Mouse (Mus musculus): ENCODE results near the gene Tenm3. TPM values are rescaled to one million over a fixed set of nuclear protein-coding genes. Genes with fewer than 3 reads are reported as not detected.

The Tenm3 gene
- polyA plus RNA-seq, 1 experiment from 2014 or later, result 57.1 TPM

DNA sequence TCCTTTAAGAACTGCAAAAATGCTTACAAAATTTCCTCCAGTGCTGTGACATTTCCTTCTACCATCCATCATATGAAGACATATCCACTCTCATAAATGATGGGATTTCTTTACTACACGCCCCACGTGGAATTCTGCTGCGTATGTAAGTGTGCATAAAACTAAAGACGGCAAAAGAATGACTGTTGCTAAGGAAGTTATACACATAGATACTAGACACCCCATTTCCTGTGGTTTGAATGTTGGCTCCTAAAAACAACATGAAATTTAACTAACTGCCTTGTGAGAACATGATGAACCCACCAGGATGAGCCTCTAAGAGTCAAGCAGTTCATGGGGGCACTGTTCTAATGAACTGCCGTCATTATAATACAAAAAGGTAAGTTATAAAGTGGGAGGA is 312.0 kb downstream of the Tenm3 start:
- no peak overlapping the region for H3K27ac ChIP-seq
- H3K4me3 ChIP-seq (replicated peaks), result no peak overlapping the region
- no peaks in the 10 kb centered on the region for H3K27me3 ChIP-seq
- ATAC-seq, result no peak
- WGBS, result 93% methylated on average over 5 of the region's 5 CpGs
- H3K36me3 ChIP-seq, result no peaks in the 10 kb centered on the region
- H3K9me3 ChIP-seq, result no peaks in the 10 kb centered on the region
- no peak overlapping the region for H3K4me2 ChIP-seq (replicated peaks)
- no peak overlapping the region for H3K9ac ChIP-seq (replicated peaks)
- H3K4me1 ChIP-seq (replicated peaks), result no peaks in the 10 kb centered on the region

DNA sequence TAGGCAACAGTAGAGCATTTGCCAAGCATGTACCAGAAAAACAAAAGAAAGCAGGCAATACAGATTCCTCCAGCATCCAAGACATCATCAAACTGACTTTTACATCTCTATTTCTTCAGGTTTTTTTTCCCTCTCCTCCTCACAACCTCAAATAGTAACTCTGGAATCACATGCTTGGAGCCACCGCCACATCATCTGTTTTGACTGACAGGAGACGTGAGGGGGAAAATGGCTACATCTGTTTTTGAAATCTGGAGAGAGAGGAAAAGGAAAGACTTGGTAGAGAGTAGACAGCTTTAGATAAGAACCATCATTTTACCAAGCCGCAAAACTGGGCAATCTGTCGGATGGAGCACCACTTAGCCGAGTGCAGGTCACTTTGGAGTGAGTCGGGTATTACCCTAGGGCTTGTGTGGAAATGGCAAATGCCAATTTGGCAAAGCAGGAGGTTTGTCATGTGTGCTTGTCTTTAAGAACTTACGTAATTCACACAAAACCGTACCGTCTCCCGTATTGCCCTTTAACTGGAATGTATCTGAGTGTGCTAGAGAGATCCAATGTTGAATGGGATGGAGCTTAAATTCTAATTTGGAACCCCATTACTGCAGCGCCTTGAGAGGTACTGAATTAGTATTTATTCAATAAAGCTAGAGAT is 312.7 kb downstream of the Tenm3 start:
- ATAC-seq, result no peak
- Histone ChIP-seq H3K4me3 (replicated peaks) (no peak overlapping the region), H3K9me3 (no peaks in the 10 kb centered on the region), H3K27me3 (no peaks in the 10 kb centered on the region), H3K9ac (replicated peaks) (no peak overlapping the region), H3K27ac (no peak overlapping the region), H3K4me1 (replicated peaks) (no peaks in the 10 kb centered on the region), H3K4me2 (replicated peaks) (no peak overlapping the region), H3K36me3 (no peaks in the 10 kb centered on the region)
- 93% methylated on average over 11 of the region's 11 CpGs for WGBS

DNA sequence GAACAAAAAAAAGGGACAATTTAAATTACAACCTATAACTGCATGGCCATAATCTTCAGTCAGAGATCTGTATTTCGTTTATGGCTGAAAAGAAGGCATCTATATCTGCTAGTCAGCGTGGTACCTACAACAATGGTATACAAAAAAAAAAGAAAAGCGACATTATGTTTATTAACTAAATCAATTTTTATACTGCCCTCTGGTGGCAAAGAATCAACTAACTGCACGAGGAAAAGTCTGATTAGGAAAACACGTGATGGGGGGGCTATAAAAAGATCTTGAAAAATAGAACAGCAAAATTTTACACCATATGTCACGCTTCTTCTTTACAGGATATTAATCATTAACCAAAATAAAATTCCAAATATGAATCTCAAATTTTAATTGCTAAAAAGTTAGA is 316.3 kb downstream of the Tenm3 start:
- no peak overlapping the region for H3K4me3 ChIP-seq (replicated peaks)
- H3K27me3 ChIP-seq, result no peaks in the 10 kb centered on the region
- H3K27ac ChIP-seq, result no peak overlapping the region
- H3K36me3 ChIP-seq, result no peaks in the 10 kb centered on the region
- no peaks in the 10 kb centered on the region for H3K9me3 ChIP-seq
- no peaks in the 10 kb centered on the region for H3K4me1 ChIP-seq (replicated peaks)
- 32% methylated on average over 6 of the region's 6 CpGs for WGBS
- ATAC-seq, result no peak
- no peak overlapping the region for H3K9ac ChIP-seq (replicated peaks)
- H3K4me2 ChIP-seq (replicated peaks), result no peak overlapping the region

DNA sequence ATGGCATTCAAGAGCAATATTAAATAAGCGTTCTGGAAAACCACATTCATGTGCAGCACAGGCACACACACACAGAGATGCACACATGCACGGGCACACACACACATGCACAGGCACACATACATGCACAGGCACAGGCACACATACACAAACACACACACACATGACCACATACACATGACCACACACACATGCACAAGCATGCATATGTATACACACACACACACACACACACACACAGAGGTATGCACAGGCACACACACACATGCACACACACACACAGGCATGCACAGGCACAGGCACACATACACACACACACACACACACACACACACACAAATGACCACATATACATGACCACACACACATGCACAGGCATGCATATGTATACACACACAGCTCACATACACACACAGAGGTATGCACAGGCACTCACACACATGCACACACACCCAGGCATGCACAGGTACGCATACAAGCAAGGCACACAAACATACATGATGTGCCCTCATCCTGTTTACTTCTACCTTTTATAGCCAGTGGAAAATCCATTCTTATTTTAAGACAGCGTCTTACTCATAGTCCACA is 321.1 kb downstream of the Tenm3 start:
- Histone ChIP-seq H3K4me2 (replicated peaks) (no peak overlapping the region), H3K27ac (0 out of 2 replicates have a peak overlapping the region, but pooled peaks have one; percentile 10), H3K36me3 (0 out of 2 replicates have a peak, but pooled peaks cover 2% of the 10 kb centered on the region), H3K27me3 (no peaks in the 10 kb centered on the region), H3K4me1 (replicated peaks) (no peaks in the 10 kb centered on the region), H3K9me3 (no peaks in the 10 kb centered on the region), H3K9ac (replicated peaks) (no peak overlapping the region), H3K4me3 (replicated peaks) (no peak overlapping the region)
- WGBS, result 98% methylated on average over 4 of the region's 4 CpGs
- ATAC-seq, result peak; percentile 60; the same call in 1 of the 2 replicates

DNA sequence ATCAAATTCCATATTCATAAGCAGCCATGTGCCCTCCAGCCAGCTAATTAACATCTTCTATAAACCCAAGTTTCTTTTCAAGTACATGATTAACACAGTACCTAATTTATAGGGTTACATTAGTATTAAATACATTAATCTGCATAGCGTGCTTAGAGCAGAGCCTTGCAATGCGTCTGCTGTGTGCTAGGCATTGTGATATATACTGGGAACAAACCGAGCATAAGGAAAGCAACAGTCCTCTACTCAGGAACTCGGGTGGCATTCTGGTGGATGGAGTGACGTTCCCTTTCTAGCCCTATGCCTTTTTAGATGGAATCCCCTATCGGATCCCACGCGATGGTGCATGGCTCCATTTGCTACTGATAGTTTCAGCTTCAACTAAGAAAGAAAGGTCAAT is 321.7 kb downstream of the Tenm3 start:
- Histone ChIP-seq H3K4me3 (replicated peaks) (no peak overlapping the region), H3K36me3 (0 out of 2 replicates have a peak, but pooled peaks cover 2% of the 10 kb centered on the region), H3K4me1 (replicated peaks) (no peaks in the 10 kb centered on the region), H3K9ac (replicated peaks) (no peak overlapping the region), H3K27me3 (no peaks in the 10 kb centered on the region), H3K27ac (peak overlapping the region; percentile 10; the same call in 1 of the 2 replicates), H3K9me3 (no peaks in the 10 kb centered on the region), H3K4me2 (replicated peaks) (no peak overlapping the region)
- 77% methylated on average over 8 of the region's 8 CpGs for WGBS
- ATAC-seq, result peak; percentile 40; the same call in 1 of the 2 replicates

DNA sequence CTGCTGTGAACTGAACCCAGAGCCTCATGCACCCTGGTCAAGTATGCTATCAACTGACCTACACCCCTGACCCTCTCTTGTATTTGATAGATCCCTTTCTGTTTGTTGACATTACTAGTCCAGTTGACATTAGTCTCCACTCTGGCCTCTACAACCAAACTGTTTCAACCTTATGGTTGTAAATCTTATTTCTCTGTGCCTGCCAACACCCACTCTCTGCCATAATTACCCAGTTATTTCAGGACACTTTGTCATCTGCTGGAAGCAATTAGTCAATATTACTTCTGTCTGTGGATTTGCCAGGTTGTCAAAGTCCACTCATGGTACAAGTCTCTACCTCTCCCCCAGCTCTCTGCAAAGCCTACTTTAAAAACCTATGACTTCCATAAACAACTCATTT is 326.3 kb downstream of the Tenm3 start:
- no peak overlapping the region for H3K4me2 ChIP-seq (replicated peaks)
- ATAC-seq, result no peak
- no peak overlapping the region for H3K9ac ChIP-seq (replicated peaks)
- no peaks in the 10 kb centered on the region for H3K4me1 ChIP-seq (replicated peaks)
- no peak overlapping the region for H3K27ac ChIP-seq
- H3K36me3 ChIP-seq, result 0 out of 2 replicates have a peak, but pooled peaks cover 2% of the 10 kb centered on the region
- no peaks in the 10 kb centered on the region for H3K9me3 ChIP-seq
- H3K27me3 ChIP-seq, result no peaks in the 10 kb centered on the region
- no peak overlapping the region for H3K4me3 ChIP-seq (replicated peaks)

DNA sequence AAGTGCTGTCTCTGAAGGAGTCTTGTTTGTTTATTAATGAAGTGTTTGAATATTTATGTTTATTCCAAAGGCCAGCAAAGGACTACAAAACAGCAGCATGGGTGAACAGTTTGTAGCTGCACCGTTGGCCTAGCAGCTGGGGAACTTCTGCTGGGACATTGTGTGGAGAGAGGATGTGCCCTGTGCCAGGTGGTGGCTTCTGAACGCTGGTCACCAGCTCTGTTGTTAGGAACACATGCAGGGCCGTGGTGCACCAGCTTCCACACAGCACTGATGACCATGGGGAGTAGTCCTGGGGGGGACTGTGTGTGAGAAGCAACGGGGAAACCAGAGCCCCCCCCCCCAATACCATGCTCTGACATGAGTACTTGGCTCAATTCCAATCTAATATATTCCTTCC is 329.5 kb downstream of the Tenm3 start:
- Histone ChIP-seq H3K36me3 (0 out of 2 replicates have a peak, but pooled peaks cover under 1% of the 10 kb centered on the region), H3K4me2 (replicated peaks) (no peak overlapping the region), H3K4me3 (replicated peaks) (no peak overlapping the region), H3K9me3 (0 out of 2 replicates have a peak, but pooled peaks cover 6% of the 10 kb centered on the region), H3K4me1 (replicated peaks) (peaks cover 7% of the 10 kb centered on the region), H3K27ac (no peak overlapping the region), H3K9ac (replicated peaks) (no peak overlapping the region), H3K27me3 (no peaks in the 10 kb centered on the region)
- WGBS, result 89% methylated on average over 4 of the region's 4 CpGs
- ATAC-seq, result no peak

DNA sequence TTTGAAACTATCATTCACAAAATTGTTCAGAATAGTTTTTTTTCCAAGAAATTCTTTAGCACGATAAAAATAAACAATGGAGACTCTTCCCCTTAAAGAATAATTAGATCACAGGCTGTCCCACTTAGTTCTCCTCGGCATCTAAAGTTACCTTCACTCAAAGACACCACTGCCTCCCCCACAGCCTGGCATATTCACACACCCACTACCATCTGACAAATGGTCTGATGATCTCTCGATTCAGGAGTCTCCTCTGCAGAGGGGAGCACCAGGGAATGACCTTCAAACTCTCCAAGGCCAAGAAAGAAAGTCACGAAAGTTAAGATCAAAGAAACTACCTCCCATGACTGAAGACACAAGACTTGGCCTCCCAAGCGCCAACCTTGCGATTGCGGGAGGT is 329.9 kb downstream of the Tenm3 start:
- no peak overlapping the region for H3K27ac ChIP-seq
- no peak for ATAC-seq
- peaks cover 11% of the 10 kb centered on the region for H3K4me1 ChIP-seq (replicated peaks)
- no peaks in the 10 kb centered on the region for H3K27me3 ChIP-seq
- WGBS, result 92% methylated on average over 7 of the region's 7 CpGs
- no peak overlapping the region for H3K4me3 ChIP-seq (replicated peaks)
- H3K9ac ChIP-seq (replicated peaks), result no peak overlapping the region
- H3K9me3 ChIP-seq, result 0 out of 2 replicates have a peak, but pooled peaks cover 6% of the 10 kb centered on the region
- no peaks in the 10 kb centered on the region for H3K36me3 ChIP-seq
- no peak overlapping the region for H3K4me2 ChIP-seq (replicated peaks)

DNA sequence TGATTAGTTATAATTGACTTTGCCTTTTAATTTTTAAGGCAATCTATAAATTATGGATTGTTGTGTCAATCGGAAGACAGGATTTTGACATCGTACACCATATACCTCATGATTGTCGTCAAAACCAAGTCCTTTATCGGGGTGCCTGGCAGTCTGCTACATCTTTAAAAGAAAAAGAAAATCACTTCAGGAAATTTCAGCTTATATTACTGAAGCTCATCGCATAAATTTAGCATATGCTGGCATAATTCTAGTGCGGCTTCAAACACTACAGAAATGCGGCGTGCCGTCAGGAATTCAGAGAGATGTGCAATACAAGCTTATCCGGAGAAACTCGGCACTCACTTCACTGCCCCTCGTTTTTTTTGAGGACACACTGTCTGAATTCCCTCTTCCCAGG is 332.2 kb downstream of the Tenm3 start:
- no peaks in the 10 kb centered on the region for H3K36me3 ChIP-seq

DNA sequence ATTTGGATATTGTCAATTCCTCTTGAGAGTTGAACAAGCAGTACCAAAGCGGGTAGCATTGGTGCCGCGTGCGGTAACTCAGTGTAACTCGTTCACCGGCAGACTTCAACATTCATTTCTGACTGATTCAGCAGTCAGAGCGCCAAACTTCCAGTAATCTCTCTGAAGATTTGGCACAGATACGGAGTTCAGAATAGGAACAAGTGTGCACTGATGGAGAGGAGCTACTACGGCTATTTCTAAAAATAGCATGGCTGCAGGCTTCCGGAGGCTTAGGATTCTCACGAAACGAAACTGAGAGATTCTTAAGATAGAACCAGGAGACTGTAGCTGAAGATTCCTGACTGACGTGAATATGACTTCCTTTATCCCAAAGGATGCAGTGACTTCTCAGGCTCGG is 332.6 kb downstream of the Tenm3 start:
- H3K27ac ChIP-seq, result no peak overlapping the region
- H3K27me3 ChIP-seq, result no peaks in the 10 kb centered on the region
- H3K4me3 ChIP-seq (replicated peaks), result no peak overlapping the region
- H3K4me2 ChIP-seq (replicated peaks), result no peak overlapping the region
- 0 out of 2 replicates have a peak, but pooled peaks cover 6% of the 10 kb centered on the region for H3K9me3 ChIP-seq
- H3K4me1 ChIP-seq (replicated peaks), result peaks cover 24% of the 10 kb centered on the region
- H3K9ac ChIP-seq (replicated peaks), result no peak overlapping the region
- ATAC-seq, result no peak
- 89% methylated on average over 14 of the region's 14 CpGs for WGBS
- H3K36me3 ChIP-seq, result no peaks in the 10 kb centered on the region

More for the DNA sequence above, 332.2 kb downstream of the Tenm3 start:
- Histone ChIP-seq H3K4me3 (replicated peaks) (no peak overlapping the region), H3K27me3 (no peaks in the 10 kb centered on the region), H3K4me1 (replicated peaks) (peaks cover 24% of the 10 kb centered on the region), H3K9ac (replicated peaks) (no peak overlapping the region), H3K27ac (no peak overlapping the region), H3K4me2 (replicated peaks) (no peak overlapping the region), H3K9me3 (0 out of 2 replicates have a peak, but pooled peaks cover 6% of the 10 kb centered on the region)
- WGBS, result 90% methylated on average over 12 of the region's 12 CpGs
- ATAC-seq, result no peak

DNA sequence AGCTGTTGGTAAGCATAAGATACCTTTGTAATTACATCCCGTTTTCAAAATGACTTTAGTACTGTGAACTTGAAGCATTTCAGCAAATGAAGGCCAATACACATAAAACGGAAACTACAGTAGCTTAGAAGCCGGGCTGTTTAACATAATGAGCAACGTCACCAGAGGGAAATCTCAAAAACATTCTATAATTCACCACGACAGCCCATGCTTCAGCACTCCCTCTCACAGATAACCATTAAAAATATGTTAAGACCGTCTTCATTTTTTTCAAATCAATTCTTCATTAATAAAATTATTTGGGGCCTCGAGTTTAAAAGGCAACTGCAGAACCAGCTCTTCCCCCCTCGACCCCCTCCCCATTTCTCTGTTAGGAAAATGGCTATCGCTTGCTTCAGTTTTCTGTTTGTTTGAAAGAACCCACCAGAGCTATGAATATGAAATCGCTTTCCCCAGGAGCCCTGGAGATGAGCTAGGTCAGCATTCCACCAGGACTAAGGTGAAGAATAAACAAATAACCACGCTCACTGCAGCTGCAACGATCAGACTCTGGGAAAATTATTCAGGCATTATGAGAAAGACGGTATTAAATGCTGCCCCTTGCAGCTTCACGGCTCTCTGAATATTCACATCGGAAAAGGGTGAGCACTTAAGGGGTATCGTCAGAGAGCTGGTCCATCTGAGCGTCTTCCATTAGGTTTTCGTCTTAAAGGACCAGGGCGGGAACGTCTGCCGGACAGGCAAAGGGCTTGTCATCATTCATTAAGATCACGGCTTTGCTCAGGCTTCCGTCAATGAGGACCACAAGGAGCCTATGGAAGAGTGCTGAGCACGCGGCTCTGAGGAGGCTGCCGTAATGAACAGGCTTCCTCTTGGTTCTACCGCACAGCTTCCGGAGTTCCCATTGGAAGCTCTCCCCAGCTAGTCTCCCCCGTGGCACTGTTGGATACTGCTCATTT is 334.8 kb downstream of the Tenm3 start:
- Histone ChIP-seq H3K9me3 (0 out of 2 replicates have a peak, but pooled peaks cover 6% of the 10 kb centered on the region), H3K4me1 (replicated peaks) (peaks cover 24% of the 10 kb centered on the region), H3K4me3 (replicated peaks) (peak overlapping the region; percentile 39), H3K9ac (replicated peaks) (peak overlapping the region; percentile 65), H3K27me3 (no peaks in the 10 kb centered on the region), H3K36me3 (no peaks in the 10 kb centered on the region), H3K4me2 (replicated peaks) (peak overlapping the region; percentile 58), H3K27ac (peak overlapping the region; percentile 85)
- 23% methylated on average over 29 of the region's 29 CpGs for WGBS
- ATAC-seq, result peak; percentile 82

Data from midbrain, embryonic 13.5 days (tissue).